Mouse (Mus musculus) heart, adult 8-10 months (tissue): ENCODE data around the gene Pip5k1b. TPM values are rescaled to one million over a fixed set of nuclear protein-coding genes. Genes with fewer than 3 reads are reported as not detected.

Experiments
- DNase-seq: peaks from one replicate; pipeline ENCODE4 v3.0.0; 2022; ENCODE audit warnings: low spot score
- total RNA-seq, 4 experiments: library from RNA; stranded (reverse); gene quantifications; 2 replicates each; pipeline ENCODE4 v1.2.4; 2022

Gene Pip5k1b
- total RNA-seq, 4 experiments from 2014 or later: 20.2 to 23.1 (median 21.5) TPM

DNA sequence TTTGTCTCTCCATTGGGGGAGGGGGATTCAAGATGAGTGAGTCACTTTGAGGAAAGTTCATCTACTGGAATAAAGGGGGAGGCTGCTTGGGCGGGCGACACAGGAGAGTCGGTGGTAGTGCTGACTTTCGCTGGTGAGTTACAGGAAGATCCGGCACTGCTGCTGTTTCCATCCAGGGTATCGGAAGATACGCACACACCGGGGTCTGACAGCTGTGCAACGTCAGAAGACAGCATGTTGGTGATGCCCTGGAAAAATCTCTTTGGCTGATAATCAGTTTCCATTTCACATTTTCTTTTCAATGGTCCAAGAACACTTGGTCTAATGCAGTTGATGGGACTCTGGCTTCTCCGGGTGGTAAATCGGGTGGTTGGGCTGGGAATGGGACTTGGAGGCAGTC is 79.2 kb downstream of the Pip5k1b start:
- DNase-seq: no peak

DNA sequence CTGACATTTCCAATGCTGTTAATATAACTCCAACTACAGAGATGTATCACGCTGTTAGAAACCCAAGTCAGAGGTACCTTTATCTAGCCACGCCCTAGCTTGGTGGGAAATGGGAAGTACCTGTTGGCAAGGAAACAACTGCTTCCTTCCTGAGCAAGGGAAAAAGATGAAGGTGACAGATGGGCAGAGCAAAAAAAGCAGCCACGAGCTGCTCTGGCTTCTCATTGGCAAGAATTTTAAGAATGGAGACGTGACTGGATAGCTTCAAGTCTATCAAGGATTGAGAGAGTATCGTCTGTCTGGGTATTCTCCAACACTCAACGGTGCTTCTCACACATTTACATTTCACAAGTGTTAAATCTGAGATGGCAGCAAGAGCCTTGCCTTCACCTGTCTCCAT is 80.4 kb downstream of the Pip5k1b start:
- DNase-seq: no peak

DNA sequence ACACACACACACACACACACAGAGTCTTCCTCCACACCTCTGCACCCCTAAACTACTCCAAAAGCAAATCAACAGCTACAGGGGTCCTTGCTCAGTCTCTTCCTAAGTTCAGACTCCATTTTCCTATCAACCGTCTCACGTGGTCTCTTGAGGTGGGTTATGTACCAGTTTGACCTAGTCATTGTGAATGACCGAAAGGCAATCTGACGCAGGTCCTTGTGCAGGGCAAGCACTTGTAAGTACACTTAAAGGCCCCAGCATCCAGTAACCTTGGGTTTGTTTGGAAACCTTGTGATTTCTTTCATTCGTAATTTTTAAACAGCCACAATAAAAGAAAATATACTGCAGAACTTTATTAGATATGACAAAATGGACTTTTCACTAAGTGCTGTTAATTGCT is 83.2 kb downstream of the Pip5k1b start:
- DNase-seq: no peak

DNA sequence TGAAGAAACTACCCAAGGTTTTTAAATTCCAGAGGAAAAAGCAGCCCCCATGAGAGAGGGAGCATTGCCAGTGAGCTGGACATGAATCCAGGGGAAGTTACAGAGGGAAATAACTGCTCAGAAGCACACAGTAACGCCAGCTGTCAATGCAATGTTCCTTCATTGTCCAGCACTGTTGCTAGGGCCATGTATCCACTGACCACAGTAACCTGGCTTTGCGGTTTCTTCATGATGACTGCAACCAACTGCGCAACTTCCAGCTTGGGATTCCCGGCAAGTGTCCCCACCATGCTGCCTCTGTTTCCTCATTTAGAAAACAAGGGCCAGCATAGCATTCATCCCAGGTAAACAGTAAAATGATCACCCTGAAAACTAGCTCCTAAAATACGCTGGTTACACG is 84.1 kb downstream of the Pip5k1b start:
- DNase-seq: no peak

DNA sequence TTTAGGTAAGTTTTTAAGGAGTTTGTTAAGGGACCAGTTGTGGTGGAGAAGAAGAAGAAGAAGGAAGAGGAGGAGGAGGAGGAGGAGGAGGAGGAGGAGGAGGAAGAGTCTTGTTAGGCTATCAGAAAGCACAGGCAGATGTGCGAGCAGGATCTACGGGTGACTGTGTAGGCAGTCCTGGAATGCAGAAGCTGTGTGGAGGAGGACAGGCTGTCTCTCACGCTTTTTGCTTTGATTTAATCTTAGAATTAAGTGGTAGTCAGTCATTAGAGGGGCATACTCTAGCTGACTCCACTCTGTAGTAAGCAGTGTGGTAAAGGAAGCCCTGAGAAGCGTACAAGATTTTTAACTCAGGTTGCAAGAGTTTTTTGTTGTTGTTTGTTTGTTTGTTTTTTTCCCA is 86.5 kb downstream of the Pip5k1b start:
- DNase-seq: no peak

- no peak for DNase-seq
Measured at GRCm38 (mm10) chr19:24468616-24469015, 87.1 kb downstream of the Pip5k1b start.

GRCm38 (mm10) chr19:24463011-24463410 is 92.7 kb downstream of the Pip5k1b start:
- no peak for DNase-seq

DNA sequence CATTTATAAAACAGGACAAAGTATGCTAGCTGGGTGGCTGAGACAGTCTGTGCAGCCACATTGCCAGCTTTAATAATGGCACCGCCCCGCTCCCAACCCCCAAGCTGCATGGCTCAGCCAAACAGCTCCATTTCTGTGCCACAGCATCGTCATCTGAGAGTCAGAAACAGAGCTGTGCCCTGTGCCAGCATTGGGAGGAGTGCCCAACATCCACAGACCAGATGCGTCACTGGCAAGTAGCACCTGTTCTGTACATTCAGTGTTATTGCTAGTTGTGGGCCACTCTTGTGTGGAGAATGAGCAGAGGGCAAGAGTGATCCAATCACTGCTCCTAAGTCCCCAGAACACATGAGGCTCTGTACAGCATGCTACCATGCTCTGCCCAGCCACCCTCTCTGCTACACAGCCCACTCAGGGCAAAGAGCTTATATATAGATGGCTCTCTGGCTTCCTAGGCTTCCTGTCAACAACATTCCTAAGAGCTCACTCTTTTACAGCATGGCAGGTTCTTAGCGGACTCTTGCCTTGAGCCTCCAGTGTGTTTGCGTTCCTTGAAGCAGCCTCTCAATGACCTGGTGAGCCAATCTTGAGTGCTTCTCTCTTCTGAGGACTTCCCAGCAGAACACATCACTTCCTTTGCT is 99.0 kb downstream of the Pip5k1b start:
- DNase-seq: peak; percentile 24

GRCm38 (mm10) chr19:24455249-24455960 is 100.3 kb downstream of the Pip5k1b start:
- DNase-seq: no peak

DNA sequence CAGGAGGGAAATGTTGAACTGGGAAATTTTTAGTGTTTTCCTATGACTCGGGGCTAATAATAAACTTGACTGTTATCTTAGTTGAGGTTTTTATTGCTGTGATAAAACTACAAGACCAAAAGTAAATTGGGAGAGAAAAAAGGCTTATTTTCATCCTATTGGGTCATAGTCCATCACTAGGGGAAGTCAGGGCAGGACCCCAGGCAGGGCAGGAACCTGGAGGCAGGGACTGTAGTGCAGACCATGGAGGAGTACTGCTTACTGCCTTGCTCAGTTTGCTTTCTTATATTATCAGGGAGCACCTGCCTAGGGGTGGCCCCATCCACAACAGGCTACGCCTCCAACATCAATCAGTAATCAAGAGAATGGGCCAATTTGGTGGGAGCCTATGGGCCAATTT is 101.2 kb downstream of the Pip5k1b start:
- no peak for DNase-seq

DNA sequence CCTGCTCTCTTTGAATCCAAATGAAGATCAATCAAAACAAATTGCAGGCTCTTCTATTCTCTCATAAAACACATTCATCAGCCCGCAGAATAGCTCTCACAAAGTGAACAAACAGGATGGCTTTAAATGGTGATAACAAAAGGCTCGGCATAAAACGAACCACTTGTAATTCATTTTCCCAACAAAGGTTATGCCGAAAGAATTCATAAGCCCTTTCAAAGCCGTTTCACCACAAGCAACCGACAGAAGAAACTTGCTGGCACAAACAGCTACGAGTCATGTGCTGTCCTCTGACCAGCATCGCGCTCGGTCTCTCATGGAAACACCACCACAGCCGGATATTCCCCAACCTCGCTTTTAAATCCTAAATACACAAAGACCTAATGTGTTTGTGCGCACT is 102.3 kb downstream of the Pip5k1b start:
- DNase-seq: no peak

GRCm38 (mm10) chr19:24452441-24452898 is 103.2 kb downstream of the Pip5k1b start:
- no peak for DNase-seq

DNA sequence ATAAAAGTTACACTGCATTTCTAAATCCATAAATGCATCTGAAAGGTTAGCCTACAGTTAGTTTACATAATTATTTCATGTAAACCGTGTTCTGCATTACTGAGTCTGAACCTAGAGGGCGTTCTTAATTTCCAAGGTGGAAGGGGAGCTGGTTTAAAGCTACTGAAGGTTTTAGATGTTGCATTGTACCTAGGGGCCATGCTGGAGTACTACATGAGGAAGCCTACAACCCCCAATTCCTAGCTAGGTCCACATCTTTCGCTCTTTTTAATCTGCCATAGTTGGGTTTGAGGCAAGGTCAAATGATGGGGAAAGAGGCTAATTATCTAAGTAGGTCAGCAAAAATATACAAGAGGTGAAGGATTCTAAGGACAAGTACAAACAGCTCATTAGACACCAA is 104.0 kb downstream of the Pip5k1b start:
- DNase-seq: no peak

GRCm38 (mm10) chr19:24450740-24451139 is 104.9 kb downstream of the Pip5k1b start:
- DNase-seq: no peak

- DNase-seq: no peak
Measured at GRCm38 (mm10) chr19:24444322-24444721, 111.3 kb downstream of the Pip5k1b start.

- no peak for DNase-seq
Measured at GRCm38 (mm10) chr19:24439715-24440114, 116.0 kb downstream of the Pip5k1b start.

DNA sequence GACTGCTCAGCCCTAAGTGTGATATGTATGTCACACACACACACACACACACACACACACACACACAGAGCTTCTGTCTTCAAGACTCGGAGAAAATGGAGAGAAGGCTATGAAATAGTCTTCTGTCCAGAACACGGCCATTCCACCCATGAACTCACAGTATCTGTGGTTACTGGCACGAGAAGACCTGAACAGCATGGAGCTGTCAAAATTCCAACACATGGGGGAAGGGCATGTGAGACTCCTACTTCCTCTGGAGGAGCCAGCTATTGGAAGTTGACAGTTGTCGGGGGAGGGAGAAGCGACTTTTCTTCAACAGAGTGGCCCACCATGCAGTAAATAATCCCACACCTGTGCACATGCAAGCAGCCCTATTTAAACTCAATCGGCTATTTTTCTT is 121.4 kb downstream of the Pip5k1b start:
- DNase-seq: no peak

- no peak for DNase-seq
Measured at GRCm38 (mm10) chr19:24432447-24432846, 123.2 kb downstream of the Pip5k1b start.

GRCm38 (mm10) chr19:24431381-24431780 is 124.3 kb downstream of the Pip5k1b start:
- DNase-seq: no peak

- no peak for DNase-seq
Measured at GRCm38 (mm10) chr19:24428011-24428410, 127.7 kb downstream of the Pip5k1b start.

DNA sequence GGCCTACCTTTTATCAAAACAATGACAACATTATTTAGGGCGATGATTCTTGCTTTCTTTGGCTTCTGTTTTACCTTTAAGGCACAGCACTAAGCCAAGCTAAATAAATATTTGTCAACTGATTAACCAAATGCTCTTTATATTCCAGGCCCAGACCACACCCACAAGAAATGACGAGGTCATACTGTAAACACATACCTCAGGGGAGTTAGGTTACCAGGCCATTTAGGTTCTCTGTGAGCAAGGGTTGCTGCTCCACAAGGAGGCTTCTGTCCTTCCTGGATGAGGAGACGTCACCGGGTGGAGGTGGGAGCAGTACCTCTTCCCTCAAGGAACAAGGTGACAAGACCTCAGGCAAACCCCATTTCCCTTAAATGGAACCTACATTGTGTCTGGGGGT is 128.4 kb downstream of the Pip5k1b start:
- DNase-seq: no peak

GRCm38 (mm10) chr19:24426759-24427181 is 128.9 kb downstream of the Pip5k1b start:
- DNase-seq: peak; percentile 38

DNA sequence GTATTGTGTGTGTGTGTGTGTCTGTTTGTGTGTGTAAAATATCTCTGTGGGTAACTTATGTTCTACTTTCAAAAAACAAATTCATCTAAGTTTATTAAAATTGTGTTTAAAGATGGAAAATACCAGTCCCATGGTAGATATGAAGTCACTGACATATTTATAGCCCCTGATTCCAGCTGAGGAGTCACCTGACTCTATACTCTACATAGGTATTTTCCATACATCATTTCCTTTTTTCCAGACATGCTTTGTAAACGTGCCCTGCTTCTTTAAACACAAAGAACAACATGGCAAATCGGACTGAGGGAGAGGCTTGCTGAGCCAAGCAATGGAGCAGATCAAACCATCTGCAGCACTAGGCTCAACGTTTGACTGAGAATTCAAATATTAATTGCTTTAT is 137.6 kb downstream of the Pip5k1b start:
- DNase-seq: no peak

DNA sequence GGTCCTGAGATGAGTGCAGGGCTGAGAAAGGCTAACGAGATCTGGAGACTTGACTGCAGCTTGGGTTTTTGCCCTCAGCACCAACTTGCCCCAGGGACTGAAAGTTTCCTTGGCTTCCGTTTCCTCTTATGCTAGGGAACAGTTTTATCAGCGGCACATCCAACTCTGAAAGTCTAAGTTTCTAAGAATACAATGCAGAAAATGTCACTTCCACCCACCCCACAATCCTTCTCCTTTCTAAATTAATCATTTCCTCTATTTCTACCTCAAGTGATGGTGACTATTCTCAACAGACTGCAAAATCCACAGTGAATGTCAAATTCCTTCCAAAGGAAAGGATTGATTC is 138.0 kb downstream of the Pip5k1b start:
- no peak for DNase-seq
